Mouse (Mus musculus): ENCODE measurements around the gene Unc50. TPM values are rescaled to one million over a fixed set of nuclear protein-coding genes. Genes with fewer than 3 reads are reported as not detected.

Unc50 gene
- polyA plus RNA-seq (2012; rRNA removed), result 42.8 and 44.0 TPM in 2 replicates

DNA sequence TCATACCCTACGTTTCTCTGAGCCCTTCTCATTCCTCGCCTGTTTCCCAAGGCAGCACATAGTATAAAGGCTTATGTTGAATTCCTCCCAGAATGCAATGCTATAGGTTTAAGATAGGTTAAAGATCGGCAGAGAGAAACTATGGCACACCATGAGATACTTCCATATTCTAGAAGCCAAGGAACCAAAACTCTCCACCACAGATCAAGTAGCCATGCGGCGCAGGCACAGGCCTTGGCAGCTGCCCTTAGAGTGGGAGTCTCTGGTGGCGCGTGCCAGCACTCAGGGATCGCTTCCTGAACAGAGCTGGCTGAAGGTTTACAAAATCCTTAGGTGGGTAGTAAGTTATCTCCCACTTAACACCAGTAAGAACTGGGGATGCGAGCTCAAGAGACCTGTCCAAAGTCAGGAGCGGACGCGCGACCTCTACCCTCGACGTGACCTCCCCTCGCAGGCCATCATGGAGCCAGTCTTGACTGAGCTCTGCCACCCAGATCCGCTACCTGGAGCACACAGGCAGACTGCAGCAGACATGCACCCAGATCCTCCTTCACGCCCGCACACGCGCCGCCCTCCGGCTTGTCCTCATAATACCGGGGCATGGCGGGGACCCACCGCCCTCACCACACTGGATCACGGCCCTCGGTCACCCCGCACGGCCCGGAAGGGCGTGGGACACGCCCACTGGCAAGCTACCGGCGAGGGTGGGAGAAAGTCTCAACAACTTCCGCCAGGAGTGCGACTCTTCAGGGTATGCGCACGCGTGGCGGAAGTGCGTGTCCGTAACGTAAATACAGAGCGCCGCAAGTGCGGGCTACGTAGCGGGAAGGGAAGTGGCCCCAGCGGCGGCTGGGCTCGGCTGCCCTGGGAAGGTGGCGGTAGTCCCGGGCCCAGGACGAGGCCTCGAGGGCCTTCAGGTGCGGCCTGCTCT, at the start of gene Unc50, which contains the start of gene Coa5:
TSS of gene Unc50 (plus strand) at position 774 of the 931 bp plus-strand sequence.
TSS of gene Coa5 (minus strand) at position 738 of the 931 bp plus-strand sequence.

Other genes with a start within 250 kb of the Unc50 start
- gene Cnga3, start 215.7 kb upstream of the Unc50 start, polyA plus RNA-seq (2012; rRNA removed), result not detected in 2 replicates
- gene Inpp4a, start 130.3 kb upstream of the Unc50 start, polyA plus RNA-seq (2012; rRNA removed), result 4.6 and 5.6 TPM in 2 replicates
- gene Coa5, start within 50 bp of the Unc50 start, polyA plus RNA-seq (2012; rRNA removed), result 18.9 and 19.5 TPM in 2 replicates
- 1.00 and 1.1 TPM in 2 replicates for gene Mgat4a, start 110.9 kb downstream of the Unc50 start, polyA plus RNA-seq (2012; rRNA removed)

Data from liver, embryonic 18 days (tissue).